Mouse (Mus musculus) spleen, postnatal 4 days (tissue): ENCODE results near the gene Ctnna2.
A peak's percentile ranks its signal among the peaks of the same experiment; 100 is the strongest.

Experiments
- DNase-seq, 2 experiments: peaks; one replicate each; pipeline ENCODE4 v3.0.0; 2022; ENCODE audit warnings: low spot score in 2 of 2

Gene Ctnna2

DNA sequence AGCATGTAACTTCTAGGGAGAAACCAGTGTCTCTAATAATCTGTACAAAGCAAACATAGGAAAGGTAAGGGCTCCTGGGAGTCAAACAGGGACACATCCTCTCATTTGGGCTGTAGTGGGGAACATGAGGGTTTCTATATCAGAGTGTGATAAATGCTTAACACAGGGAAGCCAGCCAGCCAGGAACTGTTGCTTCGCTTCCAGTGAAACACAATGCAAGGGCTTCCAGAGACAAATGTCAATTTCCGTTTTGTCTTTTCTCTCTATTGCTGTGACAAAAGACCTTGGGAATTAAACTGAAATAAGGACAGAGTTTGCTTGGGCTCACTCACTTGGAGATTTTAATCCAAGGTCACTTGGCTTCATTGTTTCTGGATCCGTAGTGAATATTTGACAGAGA, 162.4 kb downstream of the Ctnna2 start:
- no peak for DNase-seq

DNA sequence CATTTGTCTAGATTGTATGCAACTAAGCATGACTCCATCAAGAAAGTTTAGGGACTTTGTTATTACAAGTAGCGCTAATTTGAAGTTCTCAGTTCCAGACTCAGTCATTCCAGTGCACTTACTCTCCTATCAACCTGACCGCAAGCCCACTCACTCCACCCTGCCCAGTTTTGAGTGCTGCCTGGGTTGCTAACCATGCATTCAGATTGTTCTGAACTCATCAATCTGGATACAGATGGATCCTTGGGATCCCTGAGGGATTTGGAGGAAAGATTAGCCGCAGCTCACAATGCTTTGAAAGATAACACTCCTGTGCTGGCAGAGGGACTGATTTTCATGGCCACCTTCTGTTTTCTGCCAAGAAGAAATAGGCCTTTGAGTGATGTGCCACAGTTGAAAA, 168.5 kb downstream of the Ctnna2 start:
- DNase-seq: no peak

DNA sequence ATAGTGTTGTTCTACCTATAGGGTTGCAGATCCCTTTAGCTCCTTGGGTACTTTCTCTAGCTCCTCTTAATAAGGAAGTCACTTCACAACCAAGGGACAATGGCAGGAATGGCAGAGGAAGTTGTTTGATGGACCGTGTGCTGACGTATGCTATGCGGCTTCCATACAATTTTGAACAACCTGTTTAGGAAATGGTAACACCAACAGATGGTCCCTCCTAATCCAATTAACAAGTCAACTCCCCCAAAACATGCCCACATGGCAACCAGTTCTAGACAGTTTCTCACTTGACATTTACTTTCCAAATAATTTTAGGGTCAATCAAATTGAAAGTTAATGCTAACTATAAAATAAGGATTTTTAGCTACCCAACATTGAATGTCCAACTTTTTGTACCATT, 176.9 kb downstream of the Ctnna2 start:
- DNase-seq: no peak

GRCm38 (mm10) chr6:77783342-77783741, 196.2 kb downstream of the Ctnna2 start:
- DNase-seq: no peak

DNA sequence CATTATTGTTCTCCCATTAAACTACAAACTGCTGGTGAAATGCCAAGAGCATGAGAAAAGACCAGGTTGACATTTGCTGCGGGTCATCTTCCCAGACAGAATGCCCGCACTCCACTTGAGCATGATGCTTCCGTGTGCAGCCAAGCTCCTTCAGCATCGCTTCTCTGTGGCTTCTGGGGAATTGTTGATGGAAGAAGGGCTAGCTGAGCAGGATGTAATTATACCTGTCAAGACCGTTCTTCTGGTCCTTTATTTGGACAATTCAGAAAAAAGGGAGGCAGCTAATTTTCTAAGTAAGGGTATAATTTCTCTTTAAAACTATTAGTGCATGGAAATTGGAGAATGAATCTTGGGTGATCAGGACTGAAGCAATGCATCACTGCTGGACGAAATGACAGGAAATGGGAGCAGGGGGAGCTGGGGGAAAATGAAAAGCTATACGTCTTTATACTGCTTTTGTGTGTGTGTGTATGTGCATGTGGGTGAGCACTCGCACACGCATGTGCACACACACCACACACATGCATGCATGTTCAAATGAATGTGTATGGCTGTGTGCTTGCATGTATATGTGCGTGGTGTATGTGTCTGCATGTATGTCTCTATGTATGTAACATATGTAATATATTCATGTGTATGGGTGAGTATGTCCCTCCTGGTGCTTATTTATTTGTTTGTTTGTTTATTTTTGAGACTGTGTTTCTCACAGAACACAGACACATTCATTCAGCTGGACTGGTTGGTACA, 211.0 kb downstream of the Ctnna2 start:
- DNase-seq: no peak

- DNase-seq: no peak
These were observed 221.3 kb downstream of the Ctnna2 start for GRCm38 (mm10) chr6:77758164-77758563.

GRCm38 (mm10) chr6:77745426-77745825, 234.1 kb downstream of the Ctnna2 start:
- no peak for DNase-seq

DNA sequence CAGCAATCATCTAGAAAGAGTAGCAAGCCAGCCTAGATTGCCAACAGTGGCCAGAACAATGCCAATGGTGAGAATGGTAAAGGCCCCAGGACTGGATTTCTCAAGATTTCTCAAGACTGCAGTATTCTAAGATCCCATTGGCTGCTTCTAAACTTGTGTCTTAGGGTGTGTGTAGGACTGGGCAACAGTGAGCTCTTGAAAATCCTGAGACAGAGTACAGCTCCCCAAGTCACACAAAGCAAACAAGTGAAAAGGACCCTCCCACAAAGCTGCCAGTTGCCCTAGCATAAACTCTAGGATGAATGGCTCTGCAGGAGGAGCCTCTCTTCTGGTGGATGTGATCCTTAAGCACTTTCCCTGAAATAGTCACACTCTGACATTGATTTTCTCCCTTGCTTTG, 235.8 kb downstream of the Ctnna2 start:
- DNase-seq: no peak

DNA sequence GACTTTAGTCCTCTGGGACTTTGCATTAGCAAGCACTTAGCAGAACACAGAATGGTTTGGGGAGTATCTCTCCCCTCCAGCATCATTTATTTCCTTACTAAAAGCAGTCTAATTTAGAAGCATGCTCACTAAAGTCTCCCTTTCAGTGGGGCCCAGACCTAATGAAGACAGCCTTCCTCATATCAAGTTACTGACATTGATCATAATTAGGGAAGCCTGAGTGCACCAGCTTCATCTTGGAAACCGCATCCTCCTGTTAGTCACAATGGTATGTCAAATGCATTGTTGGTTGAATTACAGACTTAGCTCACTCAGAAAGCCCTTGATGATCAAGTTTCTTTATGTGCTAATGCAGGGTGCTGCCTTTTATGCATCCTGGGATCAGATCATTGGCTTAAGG, 236.5 kb downstream of the Ctnna2 start:
- DNase-seq: no peak

DNA sequence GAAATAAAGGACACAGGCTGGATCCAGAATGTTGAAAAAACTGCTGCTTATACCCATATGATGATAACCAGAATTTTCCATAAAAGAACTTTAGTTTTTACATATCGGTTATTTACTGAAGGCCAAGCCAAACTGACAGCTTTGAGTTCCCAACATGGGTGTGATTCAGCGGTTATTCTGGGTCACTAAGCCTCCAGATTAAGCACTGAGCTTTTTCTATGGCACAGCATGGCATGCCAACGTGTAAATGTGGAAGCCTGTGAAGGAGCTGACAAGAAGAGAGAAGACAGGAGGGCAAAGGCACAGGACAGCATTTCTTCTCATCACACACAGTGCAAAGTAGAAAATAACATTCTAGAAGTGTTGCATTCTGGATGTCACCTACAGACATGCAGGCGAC, 240.9 kb downstream of the Ctnna2 start:
- DNase-seq: no peak

- DNase-seq: no peak
These were observed 254.6 kb downstream of the Ctnna2 start for GRCm38 (mm10) chr6:77724952-77725299.

DNA sequence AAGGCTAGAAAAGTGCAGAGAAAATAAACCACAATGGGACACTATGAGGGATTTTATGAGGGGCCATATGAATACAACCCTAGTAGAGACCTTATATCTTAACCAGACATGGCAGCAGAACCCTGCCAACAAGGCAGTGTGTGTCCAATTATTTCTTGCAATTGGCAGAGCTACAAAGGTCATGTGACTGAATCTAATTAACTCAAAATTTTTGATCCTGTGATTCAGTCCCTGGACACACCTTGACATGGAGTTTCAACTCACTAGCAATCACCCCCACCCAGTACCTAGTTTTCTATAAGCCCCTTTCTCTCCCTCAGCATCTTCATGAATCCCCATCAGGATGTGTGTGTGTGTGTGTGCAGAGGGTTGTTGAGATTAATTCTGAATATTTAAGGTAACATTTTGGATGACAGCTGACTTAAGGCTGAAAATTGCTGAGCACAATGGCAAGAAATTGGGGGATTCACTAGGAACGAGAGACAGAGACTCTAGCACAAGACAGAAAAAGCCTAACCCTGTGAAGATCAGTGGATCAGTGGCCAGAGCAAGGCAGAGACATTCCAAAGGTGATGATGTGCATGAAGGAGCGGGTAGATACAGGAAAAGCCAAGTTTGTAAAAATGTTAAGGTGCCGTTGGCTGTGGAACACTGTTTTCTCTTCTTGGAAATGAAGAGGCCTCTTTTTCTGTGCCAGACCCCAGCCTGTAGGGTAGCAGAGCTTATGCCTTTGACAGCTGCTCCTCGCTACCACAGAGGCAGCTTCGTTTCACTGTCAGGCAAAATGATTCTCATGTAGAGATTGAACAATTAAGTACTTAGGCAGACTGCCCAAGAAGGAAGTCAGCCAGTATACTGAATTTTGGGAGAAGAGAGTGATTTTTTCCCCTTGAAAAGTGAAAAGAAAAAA, 255.2 kb downstream of the Ctnna2 start:
- DNase-seq: no peak

GRCm38 (mm10) chr6:77694093-77694492, 285.4 kb downstream of the Ctnna2 start:
- no peak for DNase-seq

DNA sequence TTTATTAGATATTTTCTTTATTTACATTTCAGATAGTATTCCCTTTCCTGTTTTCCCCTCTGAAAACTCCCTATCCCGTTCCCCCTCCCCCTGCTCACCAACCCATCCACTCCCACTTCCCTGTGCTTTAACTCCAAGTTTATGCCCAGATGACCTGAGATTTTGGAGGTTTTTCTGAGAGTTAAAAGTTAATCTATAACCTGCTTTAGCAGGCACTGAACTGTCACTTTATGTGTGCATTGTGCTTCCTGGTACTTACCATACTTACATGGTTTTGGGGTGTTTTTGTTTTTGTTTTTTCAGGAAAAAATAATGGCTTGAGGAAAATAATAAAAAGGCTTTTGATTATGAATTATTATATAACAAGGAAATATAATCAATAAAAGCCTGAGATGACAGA, 292.3 kb downstream of the Ctnna2 start:
- DNase-seq: no peak

DNA sequence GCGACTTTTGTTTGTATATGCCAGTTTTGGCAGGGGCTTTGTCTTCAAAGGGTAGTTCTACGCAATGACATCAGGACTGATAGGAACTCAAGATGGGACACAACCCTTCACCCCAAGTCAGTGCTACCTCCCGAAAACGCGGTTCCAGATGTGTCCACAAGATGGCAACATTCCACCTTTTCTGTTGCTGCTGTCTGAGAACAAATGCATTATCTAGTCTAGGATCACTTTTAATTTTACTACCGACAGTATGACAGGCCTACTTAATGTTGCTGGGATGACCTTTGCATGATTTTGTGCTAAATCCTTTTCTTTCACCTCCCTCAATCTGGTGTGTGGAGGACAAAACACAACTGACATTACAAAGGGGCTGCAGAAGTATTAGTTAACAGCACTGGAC, 329.4 kb downstream of the Ctnna2 start:
- no peak for DNase-seq

DNA sequence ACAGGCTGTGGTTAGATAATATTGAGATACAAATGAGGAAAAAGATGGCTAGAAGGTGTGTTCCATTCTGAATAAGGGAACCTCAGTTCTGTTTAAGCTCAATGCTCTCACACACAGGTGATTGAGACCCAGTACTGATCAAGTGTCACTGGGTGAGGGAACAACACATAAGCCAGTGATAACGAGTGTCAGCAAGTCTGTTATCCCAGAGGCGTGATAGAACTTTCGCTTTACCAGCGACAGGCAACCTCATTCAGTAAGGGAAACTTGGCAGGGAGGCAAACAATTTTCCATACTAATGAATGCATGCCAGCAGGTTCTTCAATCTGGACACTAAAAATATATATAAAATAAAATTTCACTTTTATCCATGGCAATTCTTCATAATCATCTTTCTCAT, 334.9 kb downstream of the Ctnna2 start:
- DNase-seq: no peak

DNA sequence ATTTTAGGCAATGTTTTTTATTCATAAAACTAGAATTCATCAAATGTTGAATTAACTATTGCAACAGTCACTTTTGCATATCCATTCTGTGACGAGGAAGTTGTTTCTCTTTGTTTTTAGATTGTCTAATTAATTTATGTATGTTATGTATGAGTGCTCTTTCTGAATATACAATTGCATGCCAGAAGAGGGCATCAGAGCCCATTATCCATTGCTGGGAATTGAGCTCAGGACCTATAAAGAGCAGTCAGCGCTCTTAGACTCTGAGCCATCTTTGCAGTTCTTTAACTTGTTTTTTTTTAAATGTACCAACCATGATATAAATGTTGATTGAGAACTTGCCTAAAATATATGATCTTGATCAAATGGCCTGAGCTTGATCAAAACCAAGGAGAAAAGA, 340.7 kb downstream of the Ctnna2 start:
- no peak for DNase-seq

- DNase-seq: no peak
These were observed 345.5 kb downstream of the Ctnna2 start for GRCm38 (mm10) chr6:77633997-77634396.

- DNase-seq: no peak
These were observed 350.8 kb downstream of the Ctnna2 start for GRCm38 (mm10) chr6:77628573-77629192.

DNA sequence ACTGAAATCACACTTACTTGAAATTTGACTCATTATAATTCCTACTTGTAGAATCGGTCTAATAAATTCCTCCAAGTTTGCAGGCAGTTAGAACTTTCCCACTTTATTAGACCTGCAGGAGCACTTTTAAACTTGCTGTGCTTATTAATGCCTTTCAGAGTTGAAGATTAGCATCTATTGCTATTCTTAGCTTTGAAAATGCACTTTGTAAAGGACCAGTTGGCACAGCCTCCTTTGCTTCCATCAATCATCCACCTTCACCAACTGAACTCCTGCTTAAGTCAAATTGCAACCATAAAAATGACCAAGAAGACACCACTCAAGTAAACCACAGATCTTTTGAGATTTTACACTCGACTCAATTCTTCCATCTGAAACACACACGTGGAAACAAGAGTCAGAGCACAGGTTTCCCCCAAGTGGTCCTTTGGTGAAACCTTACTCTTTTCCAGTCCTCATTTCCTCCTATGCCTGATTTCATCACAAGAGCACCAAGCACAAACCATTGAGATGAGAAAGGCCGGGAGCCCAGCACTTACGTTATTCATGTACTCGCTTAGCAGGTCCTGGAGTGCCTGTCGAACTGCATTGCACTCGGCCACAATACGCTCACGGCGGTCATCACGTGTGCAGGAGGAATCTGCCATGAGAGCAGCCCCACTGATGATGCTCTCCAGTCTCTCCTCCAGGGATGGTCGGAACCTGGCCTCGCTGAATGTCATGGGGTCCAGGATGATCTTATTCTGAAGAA, 374.7 kb downstream of the Ctnna2 start:
- DNase-seq: peak in 1 of 2 experiments; percentile 53

- no peak for DNase-seq
These were observed 375.6 kb downstream of the Ctnna2 start for GRCm38 (mm10) chr6:77603914-77604313.

DNA sequence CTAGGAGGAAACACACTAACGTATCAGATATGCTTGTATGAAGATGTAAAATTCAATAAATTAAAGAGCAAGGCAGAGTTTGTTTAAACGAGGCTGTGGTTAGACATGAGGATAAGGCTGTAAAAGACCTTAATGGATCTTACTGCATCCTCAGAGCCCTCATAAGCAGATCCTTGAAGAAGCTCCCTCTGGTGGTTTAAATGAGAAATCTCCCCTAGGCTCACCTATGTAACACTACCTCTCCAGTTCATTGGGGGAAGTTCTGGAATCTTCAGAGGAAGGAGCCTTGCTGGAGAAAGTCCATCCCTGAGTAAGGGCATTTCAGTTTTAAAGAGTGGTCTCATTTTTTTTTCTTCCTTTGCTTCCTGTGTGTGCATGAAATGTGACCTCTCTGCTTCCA, 380.3 kb downstream of the Ctnna2 start:
- no peak for DNase-seq
